10 mouse cellular contexts compared by ENCODE assay signal in genomic region chr9:47688297-47688696, GRCm38 (mm10).
DNase-seq lines count a peak whose midpoint lies in the region; ATAC-seq lines count a peak whose summit lies in the region.
"Had no signal": no experiment of that assay in that cellular context is flagged by ENCODE, and none has a peak within 500 bp of the region (broad histone marks: within the 10 kb centered on the region; RNA-seq: fewer than 3 reads in every experiment).

No protein-coding gene starts in this region.

- intact Hi-C loops in heart, postnatal 25 days (cut with DNase I) = no loop called here

- no peak for ATAC-seq in kidney, embryonic 14.5 days (ENCODE audit: low FRiP score, low TSS enrichment)
- ATAC-seq in hindbrain, embryonic 13.5 days (ENCODE audit: low FRiP score) = no peak
- ATAC-seq: forebrain, postnatal 0 days had no signal

- H3K36me3 ChIP-seq in kidney, embryonic 14.5 days (ENCODE audit: control insufficient read depth, insufficient read depth, low read length) = no peaks in the 10 kb centered on the region
- no peaks in the 10 kb centered on the region for H3K36me3 ChIP-seq in hindbrain, embryonic 13.5 days

- H3K9me3 ChIP-seq in kidney, embryonic 14.5 days (ENCODE audit: control insufficient read depth, low read length) = no peaks in the 10 kb centered on the region
- H3K9me3 ChIP-seq in hindbrain, embryonic 13.5 days = no peaks in the 10 kb centered on the region

- peak; percentile 14 for DNase-seq in kidney, adult 11 months
- DNase-seq in adrenal gland, postnatal 10 days = peak; percentile 76
- peak; percentile 6 for DNase-seq in heart, postnatal 25 days (ENCODE audit: low spot score)
- peak; percentile 24 for DNase-seq in lung, postnatal 25 days (ENCODE audit: low spot score)
- DNase-seq in layer of hippocampus, postnatal 25 days (ENCODE audit: extremely low spot score in 1 of 2, low spot score in 1 of 2) = no peak
- no peak for DNase-seq in layer of hippocampus, adult 11-12 months (ENCODE audit: low spot score)
- DNase-seq: forebrain, postnatal 0 days had no signal

- no peak overlapping the region for H3K4me3 ChIP-seq in kidney, embryonic 14.5 days (ENCODE audit: low read length)
- H3K4me3 ChIP-seq in hindbrain, embryonic 13.5 days = no peak overlapping the region

- 43% methylated on average over 10 of the region's 10 CpGs for WGBS in kidney, embryonic 14.5 days
- WGBS in hindbrain, embryonic 13.5 days = 49% methylated on average over 10 of the region's 10 CpGs

- no peak overlapping the region for H3K9ac ChIP-seq in kidney, embryonic 14.5 days (ENCODE audit: low read depth, low read length)
- no peak overlapping the region for H3K9ac ChIP-seq in hindbrain, embryonic 13.5 days
- H3K9ac ChIP-seq: forebrain, postnatal 0 days had no signal

- no peaks in the 10 kb centered on the region for H3K4me1 ChIP-seq in kidney, embryonic 14.5 days (ENCODE audit: control insufficient read depth, insufficient read depth, low read length)
- peaks cover 48% of the 10 kb centered on the region for H3K4me1 ChIP-seq in hindbrain, embryonic 13.5 days (replicated peaks)

- no peaks in the 10 kb centered on the region for H3K27me3 ChIP-seq in kidney, embryonic 14.5 days (ENCODE audit: control insufficient read depth, insufficient read depth, low read length)
- H3K27me3 ChIP-seq in hindbrain, embryonic 13.5 days = no peaks in the 10 kb centered on the region
- H3K27me3 ChIP-seq: CH12.LX had no signal

- H3K27ac ChIP-seq in kidney, embryonic 14.5 days (ENCODE audit: low read depth, low read length) = no peak overlapping the region
- H3K27ac ChIP-seq in hindbrain, embryonic 13.5 days = no peak overlapping the region

- H3K4me2 ChIP-seq in kidney, embryonic 14.5 days (replicated peaks; ENCODE audit: low read depth, low read length) = no peak overlapping the region
- H3K4me2 ChIP-seq in hindbrain, embryonic 13.5 days = no peak overlapping the region

Comparison
In these comparisons a context has a peak if more than half of its experiments do, and no peak if none do; other contexts are left out.
1. DNase-seq: peak in kidney, adult 11 months (single experiment), adrenal gland, postnatal 10 days (single experiment), heart, postnatal 25 days (single experiment) and lung, postnatal 25 days (single experiment); none in layer of hippocampus, postnatal 25 days (0 of 2) and layer of hippocampus, adult 11-12 months (single experiment).